Mouse (Mus musculus) small intestine, adult 2 months (tissue): ENCODE data around the gene Mgat4c.

Source experiments
- CTCF ChIP-seq: fragments of 200-500 bp; IDR thresholded peaks from 2 replicates; pipeline ENCODE4 v1.5.1; 2012; ENCODE audit warnings: low read depth, mild to moderate bottlenecking, control low read depth, inconsistent platforms, low read length, moderate library complexity, mixed read lengths; ENCODE audit not compliant: insufficient replicate concordance, insufficient read length; ENCODE audit errors: extremely low read depth
- POLR2A ChIP-seq: fragments of 200-500 bp; IDR thresholded peaks from 2 replicates; pipeline ENCODE4 v1.6.1; 2012; ENCODE audit warnings: low read depth, mild to moderate bottlenecking, control low read depth, inconsistent platforms, low read length, moderate library complexity

DNA sequence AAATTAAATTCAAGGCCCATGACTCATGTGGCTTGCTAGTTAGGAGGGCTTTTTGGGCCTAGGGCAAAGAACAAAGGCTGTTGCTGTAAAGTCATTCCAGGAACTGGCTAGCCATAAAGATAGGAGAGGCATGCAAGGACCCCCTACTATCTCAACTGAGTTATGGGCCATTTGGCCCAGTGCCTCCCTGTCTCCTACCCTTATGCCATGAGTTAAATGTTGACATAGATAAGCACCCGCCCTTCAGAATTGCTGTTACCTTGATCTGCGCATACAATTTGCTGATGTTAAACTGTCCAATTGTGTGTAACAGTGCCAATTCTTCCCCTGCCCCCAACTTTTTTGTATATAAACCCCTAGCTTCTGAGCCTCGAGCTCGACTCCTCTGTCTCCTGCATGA, 692.8 kb downstream of the Mgat4c start:
- TF ChIP-seq CTCF (no peak), POLR2A (no peak)
